Mouse (Mus musculus): ENCODE measurements at regions not wholly inside any gene's neighbourhood (a gene's known extent, or its start where the extent isn't known, plus 50 kb on each side); places are given as distances from the start of the nearest gene placed in this dataset.

- no peak for DNase-seq
Measured at GRCm38 (mm10) chr11:32136066-32136465, 64.0 kb downstream of the Il9r start.

- no peak for DNase-seq
Measured at GRCm38 (mm10) chr11:32133996-32134395, 66.1 kb downstream of the Il9r start.

- DNase-seq = peak; percentile 35
Measured at GRCm38 (mm10) chr11:32132008-32132615, 68.0 kb downstream of the Il9r start.

GRCm38 (mm10) chr11:32128551-32128950 is 71.5 kb downstream of the Il9r start:
- no peak for DNase-seq

GRCm38 (mm10) chr11:32128018-32128417 is 72.1 kb downstream of the Il9r start:
- no peak for DNase-seq

GRCm38 (mm10) chr11:32127401-32127817 is 72.7 kb downstream of the Il9r start:
- no peak for DNase-seq

- DNase-seq = no peak
Measured at GRCm38 (mm10) chr11:32126786-32127185, 73.3 kb downstream of the Il9r start.

- no peak for DNase-seq
Measured at GRCm38 (mm10) chr11:32126311-32126698, 73.8 kb downstream of the Il9r start.

GRCm38 (mm10) chr11:32125586-32126310 is 74.3 kb downstream of the Il9r start:
- DNase-seq = no peak

- DNase-seq = no peak
Measured at GRCm38 (mm10) chr11:32120596-32120995, 79.5 kb downstream of the Il9r start.

GRCm38 (mm10) chr11:32118844-32119629 is 81.0 kb downstream of the Il9r start:
- DNase-seq = peak; percentile 39

GRCm38 (mm10) chr11:32117930-32118329 is 82.1 kb downstream of the Il9r start:
- DNase-seq = no peak

GRCm38 (mm10) chr11:32113118-32113826 is 86.8 kb downstream of the Il9r start:
- no peak for DNase-seq

GRCm38 (mm10) chr11:32112521-32112920 is 87.6 kb downstream of the Il9r start:
- DNase-seq = no peak

GRCm38 (mm10) chr11:32111841-32112240 is 88.2 kb downstream of the Il9r start:
- DNase-seq = no peak

GRCm38 (mm10) chr11:32109911-32110310 is 90.2 kb downstream of the Il9r start:
- no peak for DNase-seq

All from kidney, adult 9 months (tissue).